Mouse (Mus musculus): ENCODE measurements around the gene Slc45a2. TPM values are rescaled to one million over a fixed set of nuclear protein-coding genes. Genes with fewer than 3 reads are reported as not detected.

Slc45a2 gene
- polyA plus RNA-seq, 1 experiment = not detected

- Histone ChIP-seq H3K4me3 (ENCODE audit: control insufficient read depth, insufficient read depth, low read length) (no peak overlapping the region), H3K27ac (ENCODE audit: control insufficient read depth, insufficient read depth, low read length) (no peak overlapping the region), H3K27me3 (ENCODE audit: control insufficient read depth, insufficient read depth, low read length) (no peaks in the 10 kb centered on the region), H3K4me1 (replicated peaks; ENCODE audit: control insufficient read depth, insufficient read depth, low read length) (no peaks in the 10 kb centered on the region), H3K36me3 (ENCODE audit: control insufficient read depth, insufficient read depth, low read length) (no peaks in the 10 kb centered on the region)
- DNase-seq = no peak
- 82% methylated on average over 1 of the region's 1 CpGs for WGBS
- no peak for TF ChIP-seq CTCF (IDR thresholded peaks at IDR 0.05; ENCODE audit: borderline replicate concordance, control insufficient read depth, extremely low read depth, insufficient read depth, low read length, poor library complexity)
- no peak for TF ChIP-seq POLR2A (IDR thresholded peaks at IDR 0.05; ENCODE audit: control insufficient read depth, extremely low read depth, insufficient read depth, low read length, poor library complexity)
These were observed 62.4 kb downstream of the Slc45a2 start for GRCm38 (mm10) chr15:11062903-11063302.

GRCm38 (mm10) chr15:11064160-11064557, 63.6 kb downstream of the Slc45a2 start:
- no peak for TF ChIP-seq CTCF (IDR thresholded peaks at IDR 0.05; ENCODE audit: borderline replicate concordance, control insufficient read depth, extremely low read depth, insufficient read depth, low read length, poor library complexity)
- no peak for TF ChIP-seq POLR2A (IDR thresholded peaks at IDR 0.05; ENCODE audit: control insufficient read depth, extremely low read depth, insufficient read depth, low read length, poor library complexity)
- WGBS = 53% methylated on average over 2 of the region's 2 CpGs
- H3K4me3 ChIP-seq (ENCODE audit: control insufficient read depth, insufficient read depth, low read length) = no peak overlapping the region
- no peaks in the 10 kb centered on the region for H3K27me3 ChIP-seq (ENCODE audit: control insufficient read depth, insufficient read depth, low read length)
- H3K27ac ChIP-seq (ENCODE audit: control insufficient read depth, insufficient read depth, low read length) = no peak overlapping the region
- no peaks in the 10 kb centered on the region for H3K36me3 ChIP-seq (ENCODE audit: control insufficient read depth, insufficient read depth, low read length)
- H3K4me1 ChIP-seq (replicated peaks; ENCODE audit: control insufficient read depth, insufficient read depth, low read length) = no peaks in the 10 kb centered on the region
- DNase-seq = no peak

DNA sequence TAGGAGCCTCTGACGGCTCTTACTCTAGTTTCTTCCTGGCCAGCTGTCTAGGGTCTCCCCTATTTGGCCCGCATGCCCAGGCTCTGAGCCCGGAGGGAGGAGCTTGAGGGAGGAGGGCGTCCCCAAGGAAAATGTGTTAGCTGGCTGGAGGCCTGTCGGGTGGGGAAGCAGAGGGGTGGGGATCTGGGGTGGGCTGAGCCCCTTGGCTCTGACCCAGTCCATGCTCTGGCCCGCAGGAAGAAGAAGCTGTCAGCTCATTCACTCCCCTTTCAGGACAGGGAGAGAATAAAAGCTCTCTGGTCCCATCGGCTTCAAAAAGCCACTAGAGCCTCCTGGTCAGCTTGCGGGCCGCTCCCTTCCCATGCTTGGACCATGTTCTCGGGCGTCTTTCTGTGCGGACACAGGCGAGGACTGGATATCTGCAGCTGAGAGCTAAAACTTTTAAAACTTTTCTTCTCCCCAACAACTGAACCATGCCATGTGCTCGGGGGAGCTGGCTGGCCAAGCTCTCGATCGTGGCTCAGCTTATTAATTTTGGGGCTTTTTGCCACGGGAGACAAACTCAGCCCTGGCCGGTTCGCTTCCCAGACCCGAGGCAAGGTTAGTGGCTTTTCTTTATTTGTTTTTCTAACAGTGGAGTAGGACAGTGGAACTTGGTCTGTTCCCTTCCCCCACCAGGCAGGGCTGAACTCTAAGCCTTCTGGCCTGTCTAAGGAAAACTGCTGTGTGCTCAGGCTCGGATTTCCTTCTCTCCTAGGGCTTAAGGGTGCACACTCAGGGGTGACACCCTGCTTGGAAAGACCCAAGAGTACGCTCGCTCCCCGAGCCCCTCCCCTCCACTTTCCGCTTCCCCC, 64.3 kb downstream of the Slc45a2 start, which contains the start of gene Adamts12:
Gene Adamts12, plus strand, starts transcription at position 233 of the 854 bp plus-strand sequence.
- H3K4me3 ChIP-seq (ENCODE audit: control insufficient read depth, insufficient read depth, low read length) = no peak within 1 kb of the TSS
- no peak for TF ChIP-seq POLR2A (IDR thresholded peaks at IDR 0.05; ENCODE audit: control insufficient read depth, extremely low read depth, insufficient read depth, low read length, poor library complexity)
- DNase-seq = no peak

GRCm38 (mm10) chr15:11065528-11066171, 65.1 kb downstream of the Slc45a2 start:
- 26% methylated on average over 9 of the region's 9 CpGs for WGBS
- Histone ChIP-seq H3K4me1 (replicated peaks; ENCODE audit: control insufficient read depth, insufficient read depth, low read length) (no peaks in the 10 kb centered on the region), H3K27me3 (ENCODE audit: control insufficient read depth, insufficient read depth, low read length) (no peaks in the 10 kb centered on the region), H3K4me3 (ENCODE audit: control insufficient read depth, insufficient read depth, low read length) (no peak overlapping the region), H3K27ac (ENCODE audit: control insufficient read depth, insufficient read depth, low read length) (no peak overlapping the region), H3K36me3 (ENCODE audit: control insufficient read depth, insufficient read depth, low read length) (no peaks in the 10 kb centered on the region)
- no peak for DNase-seq
- TF ChIP-seq POLR2A (IDR thresholded peaks at IDR 0.05; ENCODE audit: control insufficient read depth, extremely low read depth, insufficient read depth, low read length, poor library complexity) = no peak
- TF ChIP-seq CTCF (IDR thresholded peaks at IDR 0.05; ENCODE audit: borderline replicate concordance, control insufficient read depth, extremely low read depth, insufficient read depth, low read length, poor library complexity) = no peak

More for the DNA sequence above, 64.3 kb downstream of the Slc45a2 start, which contains the start of gene Adamts12:
- H3K4me1 ChIP-seq (replicated peaks; ENCODE audit: control insufficient read depth, insufficient read depth, low read length) = no peaks in the 10 kb centered on the region
- 9% methylated on average over 25 of the region's 25 CpGs for WGBS
- H3K27me3 ChIP-seq (ENCODE audit: control insufficient read depth, insufficient read depth, low read length) = no peaks in the 10 kb centered on the region
- H3K27ac ChIP-seq (ENCODE audit: control insufficient read depth, insufficient read depth, low read length) = no peak within 1 kb of the TSS
- H3K36me3 ChIP-seq (ENCODE audit: control insufficient read depth, insufficient read depth, low read length) = no peaks in the 10 kb centered on the region

GRCm38 (mm10) chr15:11066299-11066698, 65.8 kb downstream of the Slc45a2 start:
- DNase-seq = no peak
- no peaks in the 10 kb centered on the region for H3K4me1 ChIP-seq (replicated peaks; ENCODE audit: control insufficient read depth, insufficient read depth, low read length)
- no peak overlapping the region for H3K4me3 ChIP-seq (ENCODE audit: control insufficient read depth, insufficient read depth, low read length)
- no peak overlapping the region for H3K27ac ChIP-seq (ENCODE audit: control insufficient read depth, insufficient read depth, low read length)
- H3K36me3 ChIP-seq (ENCODE audit: control insufficient read depth, insufficient read depth, low read length) = no peaks in the 10 kb centered on the region
- whole genome bisulfite sequencing = 63% methylated on average over 5 of the region's 5 CpGs
- TF ChIP-seq CTCF (IDR thresholded peaks at IDR 0.05; ENCODE audit: borderline replicate concordance, control insufficient read depth, extremely low read depth, insufficient read depth, low read length, poor library complexity) (no peak), POLR2A (IDR thresholded peaks at IDR 0.05; ENCODE audit: control insufficient read depth, extremely low read depth, insufficient read depth, low read length, poor library complexity) (no peak)
- no peaks in the 10 kb centered on the region for H3K27me3 ChIP-seq (ENCODE audit: control insufficient read depth, insufficient read depth, low read length)

DNA sequence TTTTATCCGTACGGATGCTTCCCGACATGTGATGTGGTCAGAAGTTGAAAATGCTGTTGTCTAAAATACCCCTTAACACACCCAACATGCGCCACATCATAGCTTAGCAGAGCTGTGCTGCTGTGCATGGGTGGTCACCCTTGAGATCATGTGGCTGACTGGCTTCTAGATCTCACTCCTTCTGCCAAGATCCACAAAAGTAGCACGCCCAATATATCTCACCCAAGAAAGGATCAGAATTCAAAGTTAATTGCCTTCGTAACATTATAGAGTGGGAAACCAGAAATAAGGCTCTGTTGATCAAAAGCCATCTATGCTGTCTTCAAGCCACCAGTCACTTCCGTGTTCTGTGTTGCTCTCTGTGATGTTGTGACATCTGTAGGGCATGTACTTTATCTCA, 67.4 kb downstream of the Slc45a2 start:
- WGBS = 88% methylated on average over 7 of the region's 7 CpGs
- TF ChIP-seq POLR2A (IDR thresholded peaks at IDR 0.05; ENCODE audit: control insufficient read depth, extremely low read depth, insufficient read depth, low read length, poor library complexity) (no peak), CTCF (IDR thresholded peaks at IDR 0.05; ENCODE audit: borderline replicate concordance, control insufficient read depth, extremely low read depth, insufficient read depth, low read length, poor library complexity) (no peak)

More for the DNA sequence above, 67.4 kb downstream of the Slc45a2 start:
- H3K27ac ChIP-seq (ENCODE audit: control insufficient read depth, insufficient read depth, low read length) = no peak overlapping the region
- H3K4me3 ChIP-seq (ENCODE audit: control insufficient read depth, insufficient read depth, low read length) = no peak overlapping the region
- no peak for DNase-seq
- no peaks in the 10 kb centered on the region for H3K36me3 ChIP-seq (ENCODE audit: control insufficient read depth, insufficient read depth, low read length)
- H3K27me3 ChIP-seq (ENCODE audit: control insufficient read depth, insufficient read depth, low read length) = no peaks in the 10 kb centered on the region
- H3K4me1 ChIP-seq (replicated peaks; ENCODE audit: control insufficient read depth, insufficient read depth, low read length) = no peaks in the 10 kb centered on the region
